Mouse (Mus musculus): Measurements from ENCODE around the gene 5430419D17Rik. TPM values are rescaled to one million over a fixed set of nuclear protein-coding genes. Genes with fewer than 3 reads are reported as not detected.

The 5430419D17Rik gene
- polyA plus RNA-seq (2015; fragmentation: Nextera tagmentation; extraction: Ambion mirVana), result 0.04 and 0.05 TPM in 2 replicates

DNA sequence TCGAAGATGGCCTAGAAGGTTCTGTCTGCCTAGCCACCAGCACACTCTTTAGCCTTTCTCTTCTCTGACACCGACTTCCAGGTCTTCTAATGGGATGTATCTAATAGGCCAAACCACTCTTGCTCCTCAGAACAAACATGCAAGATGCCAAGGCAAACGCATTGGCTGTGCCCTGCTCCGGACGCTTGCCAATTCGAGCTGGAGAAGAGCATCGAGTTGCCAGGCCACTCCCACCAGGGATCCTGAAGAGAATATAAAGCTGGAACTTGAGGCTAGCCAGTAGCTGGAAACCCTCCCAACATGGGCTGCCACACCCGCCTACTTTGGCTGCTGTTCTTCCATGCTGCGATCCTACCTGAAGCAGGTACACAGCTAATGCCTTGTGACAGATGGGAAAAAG, at the start of gene 5430419D17Rik:
Gene 5430419D17Rik, plus strand, starts transcription at position 282 of the 400 bp plus-strand sequence.
- H3K9me3 ChIP-seq (replicated peaks; ENCODE audit: control insufficient read depth, low read length), result no peaks in the 10 kb centered on the region
- WGBS, result 86% methylated on average over 9 of the region's 9 CpGs
- H3K9ac ChIP-seq (ENCODE audit: low read length), result no peak within 1 kb of the TSS
- ATAC-seq (ENCODE audit: insufficient read depth, low FRiP score), result no peak
- no peak within 1 kb of the TSS for H3K27ac ChIP-seq (ENCODE audit: low read length)
- no peak within 1 kb of the TSS for H3K4me2 ChIP-seq (ENCODE audit: low read depth, low read length)
- H3K27me3 ChIP-seq (ENCODE audit: control insufficient read depth, insufficient read depth, low read length), result no peaks in the 10 kb centered on the region
- H3K36me3 ChIP-seq (ENCODE audit: control insufficient read depth, insufficient read depth, low read length), result no peaks in the 10 kb centered on the region
- no peaks in the 10 kb centered on the region for H3K4me1 ChIP-seq (ENCODE audit: control insufficient read depth, insufficient read depth, low read length)
- no peak within 1 kb of the TSS for H3K4me3 ChIP-seq (replicated peaks; ENCODE audit: low read length)

DNA sequence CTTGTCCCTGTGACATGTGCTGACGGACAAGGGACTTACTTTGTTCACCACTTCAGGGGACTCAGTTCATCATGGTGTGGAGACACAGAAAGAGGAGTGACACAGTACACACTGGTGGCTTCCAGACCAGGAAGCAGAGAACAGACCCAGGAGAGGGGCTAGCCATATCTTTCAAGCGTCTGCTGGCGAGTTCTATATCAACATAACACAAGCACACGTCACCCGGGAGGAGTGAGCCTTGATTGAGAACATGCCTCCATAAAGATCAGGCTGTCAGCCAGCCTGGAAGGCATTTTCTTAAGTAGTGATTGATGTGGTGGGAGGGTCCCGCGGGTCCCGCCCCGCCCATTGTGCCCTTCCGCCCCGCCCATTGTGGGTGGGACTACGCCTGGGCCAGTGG, 44.2 kb upstream of the 5430419D17Rik start:
- ATAC-seq (ENCODE audit: insufficient read depth, low FRiP score), result no peak

DNA sequence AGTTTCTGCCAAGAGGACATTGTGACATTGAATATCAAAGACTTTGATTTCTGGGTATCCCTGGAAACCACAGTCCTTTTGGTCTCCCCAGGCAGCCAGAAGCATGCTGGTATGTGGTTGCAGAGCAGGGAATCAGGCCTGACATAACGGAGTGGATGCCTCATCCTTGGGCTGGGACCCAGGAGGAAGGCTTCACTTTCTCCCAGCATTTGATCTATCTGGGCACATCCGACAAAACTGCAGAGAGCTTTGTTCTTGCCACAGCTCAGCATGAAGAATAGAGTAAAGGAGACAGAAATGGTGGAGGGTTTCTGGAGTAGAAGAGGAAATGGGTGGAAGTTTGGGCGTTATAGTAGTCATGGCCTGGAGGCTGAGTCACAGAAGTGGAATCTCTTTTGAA, 41.0 kb upstream of the 5430419D17Rik start:
- 73% methylated on average over 3 of the region's 3 CpGs for WGBS

More for the DNA sequence above, 44.2 kb upstream of the 5430419D17Rik start:
- Histone ChIP-seq H3K9me3 (replicated peaks; ENCODE audit: control insufficient read depth, low read length) (no peaks in the 10 kb centered on the region), H3K27me3 (ENCODE audit: control insufficient read depth, insufficient read depth, low read length) (no peaks in the 10 kb centered on the region), H3K4me2 (ENCODE audit: low read depth, low read length) (no peak overlapping the region), H3K36me3 (ENCODE audit: control insufficient read depth, insufficient read depth, low read length) (no peaks in the 10 kb centered on the region), H3K27ac (ENCODE audit: low read length) (no peak overlapping the region), H3K4me1 (ENCODE audit: control insufficient read depth, insufficient read depth, low read length) (no peaks in the 10 kb centered on the region), H3K9ac (ENCODE audit: low read length) (no peak overlapping the region), H3K4me3 (replicated peaks; ENCODE audit: low read length) (no peak overlapping the region)
- WGBS, result 55% methylated on average over 12 of the region's 12 CpGs

DNA sequence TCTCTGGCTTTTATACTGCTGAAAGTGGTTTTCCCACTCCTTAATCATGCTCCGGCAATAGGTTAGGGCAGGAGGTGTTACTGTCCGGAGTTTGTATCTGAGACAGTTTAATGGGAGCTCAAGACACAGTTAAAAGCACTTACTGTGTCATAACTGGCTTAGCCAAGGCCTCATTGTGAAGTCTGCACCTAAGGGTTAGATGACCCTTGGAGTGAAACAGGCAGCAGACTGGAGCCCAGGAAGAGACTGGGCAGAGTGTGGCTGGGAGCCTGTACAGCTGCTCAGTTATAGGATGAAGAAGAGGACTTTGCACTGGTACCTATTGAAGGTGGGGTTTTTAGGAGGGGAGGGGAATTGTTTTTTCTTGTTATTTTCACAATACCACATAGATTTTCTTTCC, 28.0 kb upstream of the 5430419D17Rik start, which contains the start of gene 4933402N03Rik:
Gene 4933402N03Rik, minus strand, starts transcription at position 101 of the 400 bp plus-strand sequence.
- no peak within 1 kb of the TSS for H3K9ac ChIP-seq (ENCODE audit: low read length)
- no peak for ATAC-seq (ENCODE audit: insufficient read depth, low FRiP score)
- H3K36me3 ChIP-seq (ENCODE audit: control insufficient read depth, insufficient read depth, low read length), result no peaks in the 10 kb centered on the region
- H3K9me3 ChIP-seq (replicated peaks; ENCODE audit: control insufficient read depth, low read length), result no peaks in the 10 kb centered on the region
- H3K4me1 ChIP-seq (ENCODE audit: control insufficient read depth, insufficient read depth, low read length), result no peaks in the 10 kb centered on the region
- no peak within 1 kb of the TSS for H3K27ac ChIP-seq (ENCODE audit: low read length)
- no peak within 1 kb of the TSS for H3K4me3 ChIP-seq (replicated peaks; ENCODE audit: low read length)
- H3K27me3 ChIP-seq (ENCODE audit: control insufficient read depth, insufficient read depth, low read length), result no peaks in the 10 kb centered on the region
- 79% methylated on average over 2 of the region's 2 CpGs for WGBS
- no peak within 1 kb of the TSS for H3K4me2 ChIP-seq (ENCODE audit: low read depth, low read length)

More for the DNA sequence above, 41.0 kb upstream of the 5430419D17Rik start:
- no peaks in the 10 kb centered on the region for H3K27me3 ChIP-seq (ENCODE audit: control insufficient read depth, insufficient read depth, low read length)
- no peak overlapping the region for H3K4me3 ChIP-seq (replicated peaks; ENCODE audit: low read length)
- ATAC-seq (ENCODE audit: insufficient read depth, low FRiP score), result no peak
- H3K4me2 ChIP-seq (ENCODE audit: low read depth, low read length), result no peak overlapping the region
- no peaks in the 10 kb centered on the region for H3K36me3 ChIP-seq (ENCODE audit: control insufficient read depth, insufficient read depth, low read length)
- H3K4me1 ChIP-seq (ENCODE audit: control insufficient read depth, insufficient read depth, low read length), result no peaks in the 10 kb centered on the region
- no peak overlapping the region for H3K27ac ChIP-seq (ENCODE audit: low read length)
- H3K9me3 ChIP-seq (replicated peaks; ENCODE audit: control insufficient read depth, low read length), result no peaks in the 10 kb centered on the region
- H3K9ac ChIP-seq (ENCODE audit: low read length), result no peak overlapping the region

DNA sequence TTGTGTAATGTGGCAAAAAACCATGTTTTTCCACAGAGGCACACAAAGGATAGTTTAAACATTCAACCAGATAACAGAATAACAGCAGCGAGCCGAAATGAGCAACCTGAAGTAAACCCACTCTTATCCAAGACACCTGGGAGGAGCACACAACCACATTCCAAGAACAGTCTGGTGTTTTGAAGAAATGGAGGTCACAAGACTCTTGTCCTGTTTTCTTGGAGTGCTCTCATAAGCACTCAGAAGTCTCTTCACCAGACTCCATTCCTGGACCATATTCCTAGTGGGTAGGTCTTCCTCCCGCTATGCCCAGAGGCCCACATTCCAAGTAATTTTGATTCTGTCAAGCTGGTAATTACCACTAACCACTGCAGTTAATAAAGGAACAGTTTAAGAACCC, 24.0 kb upstream of the 5430419D17Rik start:
- no peak overlapping the region for H3K9ac ChIP-seq (ENCODE audit: low read length)
- no peaks in the 10 kb centered on the region for H3K9me3 ChIP-seq (replicated peaks; ENCODE audit: control insufficient read depth, low read length)
- no peak overlapping the region for H3K27ac ChIP-seq (ENCODE audit: low read length)
- H3K36me3 ChIP-seq (ENCODE audit: control insufficient read depth, insufficient read depth, low read length), result no peaks in the 10 kb centered on the region
- H3K4me2 ChIP-seq (ENCODE audit: low read depth, low read length), result no peak overlapping the region
- H3K27me3 ChIP-seq (ENCODE audit: control insufficient read depth, insufficient read depth, low read length), result no peaks in the 10 kb centered on the region
- 66% methylated on average over 3 of the region's 3 CpGs for WGBS
- ATAC-seq (ENCODE audit: insufficient read depth, low FRiP score), result no peak
- no peaks in the 10 kb centered on the region for H3K4me1 ChIP-seq (ENCODE audit: control insufficient read depth, insufficient read depth, low read length)
- H3K4me3 ChIP-seq (replicated peaks; ENCODE audit: low read length), result no peak overlapping the region

DNA sequence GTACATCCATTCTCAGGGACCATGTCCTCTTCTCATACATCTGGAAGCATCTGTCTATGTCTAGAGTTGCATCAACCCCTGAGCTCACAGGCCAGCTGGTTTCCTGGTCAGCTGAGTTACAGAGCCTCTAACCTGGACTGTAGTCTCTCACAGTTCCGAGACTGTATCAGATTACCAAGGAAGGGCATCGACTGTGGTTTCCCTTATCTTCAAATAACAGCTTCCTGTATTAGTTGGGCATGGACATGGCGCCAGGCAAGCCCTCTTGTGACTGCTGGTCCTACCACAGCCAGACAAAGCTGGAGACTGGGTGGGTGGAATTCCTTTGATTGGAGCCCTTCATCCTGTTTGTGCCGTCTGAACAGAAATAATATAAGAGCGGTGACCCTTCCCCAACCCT, 21.2 kb upstream of the 5430419D17Rik start:
- H3K4me2 ChIP-seq (ENCODE audit: low read depth, low read length), result no peak overlapping the region
- H3K27me3 ChIP-seq (ENCODE audit: control insufficient read depth, insufficient read depth, low read length), result no peaks in the 10 kb centered on the region
- 67% methylated on average over 5 of the region's 5 CpGs for WGBS
- H3K36me3 ChIP-seq (ENCODE audit: control insufficient read depth, insufficient read depth, low read length), result no peaks in the 10 kb centered on the region
- no peak overlapping the region for H3K27ac ChIP-seq (ENCODE audit: low read length)
- H3K9me3 ChIP-seq (replicated peaks; ENCODE audit: control insufficient read depth, low read length), result no peaks in the 10 kb centered on the region
- no peak for ATAC-seq (ENCODE audit: insufficient read depth, low FRiP score)
- no peak overlapping the region for H3K4me3 ChIP-seq (replicated peaks; ENCODE audit: low read length)
- H3K9ac ChIP-seq (ENCODE audit: low read length), result no peak overlapping the region
- no peaks in the 10 kb centered on the region for H3K4me1 ChIP-seq (ENCODE audit: control insufficient read depth, insufficient read depth, low read length)

DNA sequence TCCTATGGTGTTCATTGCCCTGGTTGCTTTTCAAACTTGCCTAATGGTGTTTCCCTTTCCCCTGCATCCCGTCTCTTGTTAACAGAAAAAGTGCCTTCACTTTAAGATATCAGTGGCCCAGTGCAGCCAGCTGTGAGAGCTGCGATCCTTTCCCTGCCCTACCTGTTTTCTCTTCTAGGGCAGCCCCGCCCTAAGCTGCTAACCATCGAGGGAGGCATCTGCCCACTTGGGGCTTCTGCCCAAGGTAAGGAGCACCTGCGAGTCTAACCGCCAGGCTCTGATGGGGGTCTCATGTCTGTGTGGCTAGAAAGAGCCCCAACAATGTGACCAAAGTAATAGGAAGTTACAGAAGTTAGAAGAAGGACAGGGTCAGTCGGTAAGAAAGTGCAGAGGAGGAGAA, 12.0 kb upstream of the 5430419D17Rik start:
- no peak overlapping the region for H3K4me2 ChIP-seq (ENCODE audit: low read depth, low read length)
- H3K36me3 ChIP-seq (ENCODE audit: control insufficient read depth, insufficient read depth, low read length), result no peaks in the 10 kb centered on the region
- H3K4me1 ChIP-seq (ENCODE audit: control insufficient read depth, insufficient read depth, low read length), result no peaks in the 10 kb centered on the region
- no peak for ATAC-seq (ENCODE audit: insufficient read depth, low FRiP score)
- H3K9me3 ChIP-seq (replicated peaks; ENCODE audit: control insufficient read depth, low read length), result no peaks in the 10 kb centered on the region
- no peak overlapping the region for H3K9ac ChIP-seq (ENCODE audit: low read length)
- no peak overlapping the region for H3K4me3 ChIP-seq (replicated peaks; ENCODE audit: low read length)
- no peaks in the 10 kb centered on the region for H3K27me3 ChIP-seq (ENCODE audit: control insufficient read depth, insufficient read depth, low read length)
- WGBS, result 60% methylated on average over 7 of the region's 7 CpGs
- H3K27ac ChIP-seq (ENCODE audit: low read length), result no peak overlapping the region

DNA sequence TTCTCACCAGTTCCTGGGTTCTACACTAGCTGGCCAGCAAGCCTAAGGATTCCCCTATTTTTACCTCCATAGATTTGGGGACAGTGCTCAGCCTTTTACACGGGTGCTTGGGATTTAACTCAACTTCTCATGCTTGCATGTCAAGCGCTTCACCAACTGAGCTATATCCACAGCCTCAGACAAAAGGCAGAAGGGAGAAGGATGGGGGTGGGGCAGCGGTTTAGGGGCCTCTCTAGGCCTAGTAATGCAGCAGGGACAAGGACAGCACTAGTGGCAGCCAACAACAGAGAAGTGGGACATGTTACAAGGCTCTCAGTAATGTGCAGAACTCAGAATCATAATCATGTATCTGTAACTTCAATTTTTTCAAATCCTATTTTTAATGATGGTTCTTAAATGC, 6.4 kb upstream of the 5430419D17Rik start:
- no peak for ATAC-seq (ENCODE audit: insufficient read depth, low FRiP score)
- Histone ChIP-seq H3K4me3 (replicated peaks; ENCODE audit: low read length) (no peak overlapping the region), H3K9ac (ENCODE audit: low read length) (no peak overlapping the region), H3K27me3 (ENCODE audit: control insufficient read depth, insufficient read depth, low read length) (no peaks in the 10 kb centered on the region), H3K27ac (ENCODE audit: low read length) (no peak overlapping the region), H3K4me1 (ENCODE audit: control insufficient read depth, insufficient read depth, low read length) (no peaks in the 10 kb centered on the region), H3K36me3 (ENCODE audit: control insufficient read depth, insufficient read depth, low read length) (no peaks in the 10 kb centered on the region), H3K9me3 (replicated peaks; ENCODE audit: control insufficient read depth, low read length) (no peaks in the 10 kb centered on the region), H3K4me2 (ENCODE audit: low read depth, low read length) (no peak overlapping the region)
- 73% methylated on average over 3 of the region's 3 CpGs for WGBS

DNA sequence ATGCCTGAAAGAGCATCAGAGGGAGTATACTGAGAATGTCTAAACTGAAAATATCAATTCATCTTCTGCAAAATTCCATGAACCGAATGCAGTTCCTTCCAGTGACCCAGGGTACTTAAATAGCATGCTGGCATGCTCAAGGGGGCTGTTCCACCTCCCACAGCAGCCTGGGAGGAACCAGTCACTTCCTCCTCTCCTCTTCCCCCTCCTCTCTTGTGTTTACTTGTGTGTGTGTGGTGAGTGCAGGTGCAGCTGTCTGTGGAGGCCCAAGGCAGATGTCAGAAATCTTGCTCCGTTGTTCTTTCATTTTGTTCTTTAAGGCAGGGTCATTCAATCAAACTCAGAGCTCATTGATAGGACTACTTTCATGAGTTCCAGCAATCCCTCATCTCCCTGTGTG, 5.1 kb upstream of the 5430419D17Rik start:
- no peaks in the 10 kb centered on the region for H3K4me1 ChIP-seq (ENCODE audit: control insufficient read depth, insufficient read depth, low read length)
- H3K27ac ChIP-seq (ENCODE audit: low read length), result no peak overlapping the region
- H3K9me3 ChIP-seq (replicated peaks; ENCODE audit: control insufficient read depth, low read length), result no peaks in the 10 kb centered on the region
- H3K36me3 ChIP-seq (ENCODE audit: control insufficient read depth, insufficient read depth, low read length), result no peaks in the 10 kb centered on the region
- WGBS, result 13% methylated on average over 2 of the region's 2 CpGs
- no peak overlapping the region for H3K4me2 ChIP-seq (ENCODE audit: low read depth, low read length)
- ATAC-seq (ENCODE audit: insufficient read depth, low FRiP score), result no peak
- no peaks in the 10 kb centered on the region for H3K27me3 ChIP-seq (ENCODE audit: control insufficient read depth, insufficient read depth, low read length)
- no peak overlapping the region for H3K9ac ChIP-seq (ENCODE audit: low read length)
- H3K4me3 ChIP-seq (replicated peaks; ENCODE audit: low read length), result no peak overlapping the region

DNA sequence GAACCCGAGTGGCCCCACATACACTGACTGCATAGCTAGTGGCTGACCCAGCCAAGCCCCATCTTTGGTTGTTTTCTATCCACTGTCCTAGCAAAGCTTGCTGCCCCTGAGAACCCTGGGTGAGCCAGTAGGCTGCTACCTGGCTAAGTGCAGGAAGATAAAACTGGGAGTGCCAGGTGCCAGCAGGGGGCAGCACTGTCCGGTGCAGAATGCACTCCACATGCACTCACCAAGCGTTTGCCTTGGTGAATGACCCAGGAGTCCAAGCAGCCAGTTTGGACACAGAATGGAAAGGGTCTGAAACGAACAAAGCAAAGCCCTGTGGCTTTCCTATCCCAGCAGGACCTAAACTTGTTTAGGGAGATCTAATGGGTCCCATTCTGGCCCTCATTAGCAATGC, 8.5 kb downstream of the 5430419D17Rik start:
- H3K4me1 ChIP-seq (ENCODE audit: control insufficient read depth, insufficient read depth, low read length), result no peaks in the 10 kb centered on the region
- 36% methylated on average over 4 of the region's 4 CpGs for WGBS
- H3K27me3 ChIP-seq (ENCODE audit: control insufficient read depth, insufficient read depth, low read length), result no peaks in the 10 kb centered on the region
- H3K4me2 ChIP-seq (ENCODE audit: low read depth, low read length), result no peak overlapping the region
- no peak overlapping the region for H3K27ac ChIP-seq (ENCODE audit: low read length)
- no peak for ATAC-seq (ENCODE audit: insufficient read depth, low FRiP score)
- H3K36me3 ChIP-seq (ENCODE audit: control insufficient read depth, insufficient read depth, low read length), result no peaks in the 10 kb centered on the region
- H3K4me3 ChIP-seq (replicated peaks; ENCODE audit: low read length), result no peak overlapping the region
- no peak overlapping the region for H3K9ac ChIP-seq (ENCODE audit: low read length)
- H3K9me3 ChIP-seq (replicated peaks; ENCODE audit: control insufficient read depth, low read length), result no peaks in the 10 kb centered on the region
